Mouse (Mus musculus) liver, embryonic 14.5 days (tissue): Measurements from ENCODE around the gene Gm17428. TPM values are rescaled to one million over a fixed set of nuclear protein-coding genes. Genes with fewer than 3 reads are reported as not detected.

Source experiments
- ATAC-seq: fragments of 200-750 bp; cut with Nextera tagmentation; 2 replicates; pipeline ENCODE4 v1.8.0; 2017; ENCODE audit warnings: moderate number of reproducible peaks, mild to moderate bottlenecking, moderate library complexity; ENCODE audit not compliant: insufficient read depth
- DNase-seq, 3 experiments: peaks; one replicate each; pipeline ENCODE4 v3.0.0-alpha.2; 2012 to 2013; ENCODE audit warnings: low read depth in 3 of 3, low spot score in 3 of 3
- H3K27ac ChIP-seq: fragments of 300-500 bp; sonication (generic); 2 replicates; pipeline ENCODE4 v1.5.1; 2014; ENCODE audit warnings: moderate library complexity, mild to moderate bottlenecking, control low read depth, inconsistent platforms
- H3K27me3 ChIP-seq: fragments of 300-500 bp; sonication (generic); 2 replicates; pipeline ENCODE4 v1.6.1; 2014; ENCODE audit warnings: mild to moderate bottlenecking, low read length, moderate library complexity; ENCODE audit not compliant: control insufficient read depth, insufficient read depth
- H3K36me3 ChIP-seq: fragments of 300-500 bp; sonication (generic); replicated peaks from 2 replicates; pipeline ENCODE4 v1.6.1; 2014; ENCODE audit warnings: low read depth; ENCODE audit not compliant: control insufficient read depth, insufficient read depth
- H3K4me1 ChIP-seq, 2 experiments: fragments of 200-500 bp in 1 of 2; fragments of 300-500 bp in 1 of 2; sonication (generic) in 1 of 2; replicated peaks; 2 replicates each; pipeline ENCODE4 v1.6.1; 2012 to 2014; ENCODE audit warnings: antibody characterized with exemption in 1 of 2, inconsistent platforms in 1 of 2, low read length in 1 of 2; ENCODE audit not compliant: control insufficient read depth in 2 of 2, insufficient read depth in 2 of 2
- H3K4me2 ChIP-seq: fragments of 300-500 bp; sonication (generic); 2 replicates; pipeline ENCODE4 v1.6.1; 2014; ENCODE audit warnings: low read depth, mild to moderate bottlenecking, control low read depth, moderate library complexity
- H3K4me3 ChIP-seq, 2 experiments: fragments of 200-500 bp in 1 of 2; fragments of 300-500 bp in 1 of 2; sonication (generic) in 1 of 2; 2 replicates each; pipeline ENCODE4 v1.5.1; 2012 to 2014; ENCODE audit warnings: low read depth in 2 of 2, low read length in 2 of 2, mild to moderate bottlenecking in 2 of 2, control low read depth in 1 of 2, inconsistent platforms in 1 of 2, moderate library complexity in 1 of 2; ENCODE audit not compliant: insufficient read depth in 1 of 2
- H3K9ac ChIP-seq: fragments of 300-500 bp; sonication (generic); replicated peaks from 2 replicates; pipeline ENCODE4 v1.6.1; 2014; ENCODE audit warnings: mild to moderate bottlenecking, control low read depth, moderate library complexity
- H3K9me3 ChIP-seq: fragments of 300-500 bp; sonication (generic); 2 replicates; pipeline ENCODE4 v1.6.1; 2016; ENCODE audit warnings: low read length, mixed read lengths; ENCODE audit not compliant: control insufficient read depth
- CTCF ChIP-seq: IDR thresholded peaks from 2 replicates; pipeline ENCODE4 v1.5.1; 2016; ENCODE audit warnings: antibody characterized with exemption, low read depth, control low read depth
- EP300 ChIP-seq: IDR thresholded peaks from 2 replicates; pipeline ENCODE4 v1.6.1; 2016; ENCODE audit warnings: antibody characterized with exemption, low read depth
- WGBS: fragments of 180-500 bp; shearing (Covaris S2); extraction: QIAGEN DNeasy Blood & Tissue Kit; methylation state at CpG from one replicate; pipeline ENCODE4 v1.1.7; 2014; ENCODE audit not compliant: insufficient replicate concordance; 5-methylcytosine and 5-hydroxymethylcytosine counted together
- polyA plus RNA-seq, 2 experiments: library from polyadenylated mRNA; depleted of rRNA in 1 of 2; stranded (reverse) in 1 of 2; unstranded in 1 of 2; fragments of >200 nt; fragmentation: Nextera tagmentation in 1 of 2; extraction: Ambion mirVana in 1 of 2; gene quantifications; 2 replicates each; pipeline versions ENCODE4 v1.2.1 to v1.2.3; 2012 to 2014

Gene Gm17428
- polyA plus RNA-seq, 2 experiments, result not detected

GRCm38 (mm10) chr14:54951587-54951986 lies 25.1 kb upstream of the Gm17428 start:
- TF ChIP-seq CTCF, result no peak
- TF ChIP-seq EP300, result no peak
- no peaks in the 10 kb centered on the region for H3K27me3 ChIP-seq
- WGBS, result 69% methylated on average over 6 of the region's 6 CpGs
- no peaks in the 10 kb centered on the region for H3K4me1 ChIP-seq
- H3K9me3 ChIP-seq, result no peaks in the 10 kb centered on the region
- H3K9ac ChIP-seq, result no peak overlapping the region
- no peak for DNase-seq
- H3K27ac ChIP-seq, result no peak overlapping the region
- ATAC-seq, result no peak
- no peaks in the 10 kb centered on the region for H3K36me3 ChIP-seq
- H3K4me3 ChIP-seq, result no peak overlapping the region
- H3K4me2 ChIP-seq, result no peak overlapping the region

GRCm38 (mm10) chr14:54953664-54954206 lies 23.0 kb upstream of the Gm17428 start:
- no peaks in the 10 kb centered on the region for H3K27me3 ChIP-seq
- TF ChIP-seq EP300 (no peak), CTCF (no peak)
- no peak overlapping the region for H3K9ac ChIP-seq
- H3K36me3 ChIP-seq, result no peaks in the 10 kb centered on the region
- no peak overlapping the region for H3K4me3 ChIP-seq
- no peak for ATAC-seq
- H3K4me1 ChIP-seq, result no peaks in the 10 kb centered on the region
- no peak for DNase-seq
- no peak overlapping the region for H3K4me2 ChIP-seq
- H3K27ac ChIP-seq, result no peak overlapping the region
- 63% methylated on average over 8 of the region's 8 CpGs for WGBS
- H3K9me3 ChIP-seq, result no peaks in the 10 kb centered on the region

- ATAC-seq (no peak), DNase-seq (no peak)
- 47% methylated on average over 3 of the region's 3 CpGs for WGBS
- Histone ChIP-seq H3K4me3 (no peak overlapping the region), H3K27ac (no peak overlapping the region), H3K4me2 (no peak overlapping the region), H3K27me3 (no peaks in the 10 kb centered on the region), H3K9ac (no peak overlapping the region), H3K4me1 (no peaks in the 10 kb centered on the region), H3K36me3 (no peaks in the 10 kb centered on the region), H3K9me3 (no peaks in the 10 kb centered on the region)
- TF ChIP-seq EP300, result no peak
- TF ChIP-seq CTCF, result no peak
Observed at GRCm38 (mm10) chr14:54954474-54954873, 22.3 kb upstream of the Gm17428 start.

- Histone ChIP-seq H3K36me3 (no peaks in the 10 kb centered on the region), H3K4me2 (no peak overlapping the region), H3K4me3 (no peak overlapping the region), H3K9me3 (no peaks in the 10 kb centered on the region), H3K9ac (no peak overlapping the region), H3K27ac (no peak overlapping the region), H3K27me3 (no peaks in the 10 kb centered on the region), H3K4me1 (no peaks in the 10 kb centered on the region)
- ATAC-seq (no peak), DNase-seq (no peak)
- 57% methylated on average over 3 of the region's 3 CpGs for WGBS
- TF ChIP-seq EP300, result no peak
- TF ChIP-seq CTCF, result no peak
Observed at GRCm38 (mm10) chr14:54955481-54955880, 21.3 kb upstream of the Gm17428 start.

- Histone ChIP-seq H3K36me3 (no peaks in the 10 kb centered on the region), H3K4me3 (no peak overlapping the region), H3K27me3 (no peaks in the 10 kb centered on the region), H3K27ac (no peak overlapping the region), H3K4me2 (no peak overlapping the region), H3K9ac (no peak overlapping the region), H3K9me3 (no peaks in the 10 kb centered on the region), H3K4me1 (no peaks in the 10 kb centered on the region)
- ATAC-seq (no peak), DNase-seq (no peak)
- TF ChIP-seq EP300, result no peak
- TF ChIP-seq CTCF, result no peak
- 66% methylated on average over 9 of the region's 9 CpGs for WGBS
Observed at GRCm38 (mm10) chr14:54956533-54956932, 20.2 kb upstream of the Gm17428 start.
